Mouse (Mus musculus) intestine, postnatal 0 days (tissue): Measurements from ENCODE around the gene Timm22. TPM values are rescaled to one million over a fixed set of nuclear protein-coding genes. Genes with fewer than 3 reads are reported as not detected.

ENCODE experiments used
- ATAC-seq: fragments of 200-750 bp; cut with Nextera tagmentation; 2 replicates; pipeline ENCODE4 v1.8.0; 2017; ENCODE audit warnings: mild to moderate bottlenecking, moderate TSS enrichment, moderate library complexity
- H3K27ac ChIP-seq: fragments of 300-500 bp; sonication (generic); 2 replicates; pipeline ENCODE4 v1.5.1; 2014; ENCODE audit warnings: mild to moderate bottlenecking, low read depth, low read length, moderate library complexity
- H3K27me3 ChIP-seq: fragments of 300-500 bp; sonication (generic); replicated peaks from 2 replicates; pipeline ENCODE4 v1.6.1; 2014; ENCODE audit warnings: low read length, mixed read lengths; ENCODE audit not compliant: control insufficient read depth, insufficient read depth
- H3K36me3 ChIP-seq: fragments of 300-500 bp; sonication (generic); 2 replicates; pipeline ENCODE4 v1.6.1; 2014; ENCODE audit warnings: mild to moderate bottlenecking, moderate library complexity; ENCODE audit not compliant: control insufficient read depth, insufficient read depth
- H3K4me1 ChIP-seq: fragments of 300-500 bp; sonication (generic); replicated peaks from 2 replicates; pipeline ENCODE4 v1.6.1; 2014; ENCODE audit warnings: antibody characterized with exemption, low read length, mixed read lengths; ENCODE audit not compliant: control insufficient read depth, insufficient read depth
- H3K4me2 ChIP-seq: fragments of 300-500 bp; sonication (generic); replicated peaks from 2 replicates; pipeline ENCODE4 v1.6.1; 2014; ENCODE audit warnings: low read depth, mild to moderate bottlenecking, moderate library complexity
- H3K4me3 ChIP-seq: fragments of 300-500 bp; sonication (generic); 2 replicates; pipeline ENCODE4 v1.5.1; 2014; ENCODE audit warnings: low read depth, low read length
- H3K9ac ChIP-seq: fragments of 300-500 bp; sonication (generic); 2 replicates; pipeline ENCODE4 v1.6.1; 2014; ENCODE audit warnings: mild to moderate bottlenecking, low read depth, low read length
- H3K9me3 ChIP-seq: fragments of 300-500 bp; sonication (generic); 2 replicates; pipeline ENCODE4 v1.6.1; 2016; ENCODE audit warnings: mixed run types; ENCODE audit not compliant: control insufficient read depth
- CTCF ChIP-seq: sonication (generic); IDR thresholded peaks from 2 replicates; pipeline ENCODE4 v1.5.1; 2016; ENCODE audit warnings: low read depth, mild to moderate bottlenecking, control low read depth, antibody characterized with exemption, moderate library complexity
- WGBS: fragments of 180-500 bp; shearing (Covaris S2); extraction: QIAGEN DNeasy Blood & Tissue Kit; methylation state at CpG from one replicate; pipeline ENCODE4 v1.1.7; 2014; 5-methylcytosine and 5-hydroxymethylcytosine counted together
- polyA plus RNA-seq: library from polyadenylated mRNA; unstranded; fragments of >200 nt; fragmentation: Nextera tagmentation; extraction: Ambion mirVana; gene quantifications from 2 replicates; pipeline ENCODE4 v1.2.1, GENCODE M21; 2015

Gene Timm22
- polyA plus RNA-seq, 1 experiment from 2014 or later = 95.2 TPM

GRCm38 (mm10) chr11:76429966-76430631 lies 23.3 kb downstream of the Timm22 start:
- Histone ChIP-seq H3K9me3 (no peaks in the 10 kb centered on the region), H3K36me3 (peaks cover 59% of the 10 kb centered on the region), H3K4me2 (no peak overlapping the region), H3K27me3 (no peaks in the 10 kb centered on the region), H3K4me3 (no peak overlapping the region), H3K27ac (peak overlapping the region; percentile 15; the same call in 1 of the 2 replicates), H3K4me1 (0 out of 2 replicates have a peak, but pooled peaks cover 6% of the 10 kb centered on the region), H3K9ac (no peak overlapping the region; the same call in 1 of the 2 replicates)
- 80% methylated on average over 6 of the region's 6 CpGs for WGBS
- TF ChIP-seq CTCF = no peak
- ATAC-seq = no peak

- ATAC-seq = no peak
- Histone ChIP-seq H3K9ac (no peak overlapping the region), H3K4me2 (peak overlapping the region; percentile 60; the same call in 1 of the 2 replicates), H3K36me3 (peaks cover 61% of the 10 kb centered on the region), H3K4me1 (no peaks in the 10 kb centered on the region), H3K4me3 (no peak overlapping the region), H3K27me3 (no peaks in the 10 kb centered on the region), H3K27ac (no peak overlapping the region), H3K9me3 (no peaks in the 10 kb centered on the region)
- 81% methylated on average over 5 of the region's 5 CpGs for WGBS
- TF ChIP-seq CTCF = no peak
These were observed 29.3 kb downstream of the Timm22 start for GRCm38 (mm10) chr11:76436009-76436408.

DNA sequence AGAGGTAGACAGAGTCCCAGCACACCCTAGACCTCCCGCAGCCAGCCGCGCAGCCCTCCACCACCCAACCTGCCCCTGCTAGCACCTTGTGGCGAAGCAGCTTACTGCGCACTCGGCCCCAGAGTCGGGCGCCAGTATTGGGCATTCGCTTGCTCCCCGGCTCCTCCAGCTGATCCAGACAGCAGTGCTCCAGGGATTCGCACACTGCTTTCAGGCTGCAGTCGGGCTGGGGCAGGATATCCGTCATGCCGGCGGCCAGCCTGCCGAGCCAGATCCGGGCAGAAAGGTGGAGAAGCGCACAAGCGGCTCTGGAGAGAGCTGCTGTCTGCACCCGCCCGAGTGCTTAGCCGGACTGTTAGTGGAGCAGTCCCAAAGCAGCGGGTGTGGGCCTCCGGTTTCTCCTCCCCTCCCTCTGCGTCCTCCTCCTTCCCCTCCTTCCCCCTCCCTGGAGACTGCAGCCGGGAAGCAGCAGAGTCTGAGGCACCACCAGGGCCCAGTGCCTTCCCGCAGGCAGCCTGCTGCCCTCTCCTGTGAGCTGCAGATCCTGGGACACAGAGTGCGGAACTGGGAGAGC lies 30.2 kb downstream of the Timm22 start:
- peak; percentile 25; the same call in 1 of the 2 replicates for ATAC-seq
- H3K9me3 ChIP-seq = no peaks in the 10 kb centered on the region
- peak overlapping the region; percentile 34; the same call in 1 of the 2 replicates for H3K9ac ChIP-seq
- H3K4me3 ChIP-seq = peak overlapping the region; percentile 36
- no peaks in the 10 kb centered on the region for H3K4me1 ChIP-seq
- H3K27me3 ChIP-seq = no peaks in the 10 kb centered on the region
- peak overlapping the region; percentile 60 for H3K4me2 ChIP-seq
- H3K27ac ChIP-seq = peak overlapping the region; percentile 60
- peak; percentile 36; the same call in 1 of the 2 replicates for TF ChIP-seq CTCF
- H3K36me3 ChIP-seq = peaks cover 60% of the 10 kb centered on the region
- 37% methylated on average over 28 of the region's 28 CpGs for WGBS

GRCm38 (mm10) chr11:76439666-76440065 lies 32.9 kb downstream of the Timm22 start:
- Histone ChIP-seq H3K4me2 (no peak overlapping the region), H3K27me3 (no peaks in the 10 kb centered on the region), H3K4me1 (no peaks in the 10 kb centered on the region), H3K27ac (no peak overlapping the region), H3K9me3 (no peaks in the 10 kb centered on the region), H3K36me3 (peaks cover 65% of the 10 kb centered on the region), H3K4me3 (no peak overlapping the region), H3K9ac (no peak overlapping the region)
- ATAC-seq = no peak
- TF ChIP-seq CTCF = no peak
- 34% methylated on average over 3 of the region's 3 CpGs for WGBS

GRCm38 (mm10) chr11:76445459-76445858 lies 38.7 kb downstream of the Timm22 start:
- Histone ChIP-seq H3K4me1 (peaks cover 5% of the 10 kb centered on the region; the same call in 1 of the 2 replicates), H3K9ac (no peak overlapping the region), H3K27me3 (no peaks in the 10 kb centered on the region), H3K27ac (no peak overlapping the region), H3K36me3 (peaks cover 64% of the 10 kb centered on the region), H3K4me3 (no peak overlapping the region), H3K9me3 (no peaks in the 10 kb centered on the region), H3K4me2 (no peak overlapping the region)
- 65% methylated on average over 8 of the region's 8 CpGs for WGBS
- no peak for TF ChIP-seq CTCF
- ATAC-seq = no peak

GRCm38 (mm10) chr11:76446251-76446650 lies 39.5 kb downstream of the Timm22 start:
- Histone ChIP-seq H3K27ac (no peak overlapping the region), H3K36me3 (peaks cover 72% of the 10 kb centered on the region), H3K9me3 (no peaks in the 10 kb centered on the region), H3K4me2 (0 out of 2 replicates have a peak overlapping the region, but pooled peaks have one; percentile 17), H3K9ac (no peak overlapping the region), H3K27me3 (no peaks in the 10 kb centered on the region), H3K4me3 (no peak overlapping the region), H3K4me1 (peaks cover 5% of the 10 kb centered on the region; the same call in 1 of the 2 replicates)
- ATAC-seq = no peak
- WGBS = 13% methylated on average over 10 of the region's 10 CpGs
- no peak for TF ChIP-seq CTCF
